Mouse (Mus musculus) heart, postnatal 36 days (tissue): Measurements from ENCODE around the gene Junb. TPM values are rescaled to one million over a fixed set of nuclear protein-coding genes. Genes with fewer than 3 reads are reported as not detected.

Source experiments
- microRNA-seq, 2 experiments: library from miRNA; unstranded; fragments of <30 nt; microRNA quantifications; one replicate each; pipeline ENCODE4 v1.2.0; 2021; ENCODE audit warnings: borderline number of aligned reads in 2 of 2
- total RNA-seq, 2 experiments: library from RNA; stranded (reverse); gene quantifications; 2 replicates each; pipeline ENCODE4 v1.2.3; 2021

Junb gene
- total RNA-seq, 2 experiments from 2014 or later, result 14.9 to 26.9 TPM

Small RNA genes within 50 kb of the gene (microRNA-seq; reads per million reads assigned to microRNA genes)
- 0 reads per million in 2 experiments for gene Gm24197

Other genes with a start within 250 kb of the Junb start
- gene Nfix, start 178.4 kb downstream of the Junb start, total RNA-seq, result 100 to 1,000 TPM; 279 to 296 TPM
- 1 to 10 TPM; 9.3 to 9.9 TPM for gene Dand5, start 155.9 kb downstream of the Junb start, total RNA-seq
- 10 to 100 TPM; 28.5 to 29.5 TPM for gene Gadd45gip1, start 147.2 kb downstream of the Junb start, total RNA-seq
- 10 to 100 TPM; 84.0 to 87.4 TPM for gene Rad23a, start 138.1 kb downstream of the Junb start, total RNA-seq
- 100 to 1,000 TPM; 337 to 380 TPM for gene Calr, start 131.8 kb downstream of the Junb start, total RNA-seq
- gene Farsa, start 121.7 kb downstream of the Junb start, total RNA-seq, result 10 to 100 TPM; 23.1 TPM
- gene Syce2, start 106.6 kb downstream of the Junb start, total RNA-seq, result 1 to 10 TPM; 3.8 to 4.1 TPM
- 10 to 100 TPM; 71.3 to 77.2 TPM for gene Gcdh, start 84.8 kb downstream of the Junb start, total RNA-seq
- not detected for gene Klf1, start 76.8 kb downstream of the Junb start, total RNA-seq
- gene Dnase2a, start 70.2 kb downstream of the Junb start, total RNA-seq, result 10 to 100 TPM in 1 of 2 experiments, 1 to 10 TPM in 1; 7.3 to 11.7 TPM
- gene Mast1, start 41.4 kb downstream of the Junb start, total RNA-seq, result under 1 TPM; 0.11 to 0.14 TPM
- not detected for gene Rtbdn, start 31.7 kb downstream of the Junb start, total RNA-seq
- gene Gm49661, start 9.3 kb downstream of the Junb start, total RNA-seq, result 1 to 10 TPM in 1 of 2 experiments, not detected in 1; 1.0 TPM
- 100 to 1,000 TPM; 633 to 676 TPM for gene Prdx2, start 9.1 kb downstream of the Junb start, total RNA-seq
- gene Rnaseh2a, start 9.0 kb downstream of the Junb start, total RNA-seq, result 10 to 100 TPM; 48.6 to 56.7 TPM
- gene Hook2, start 11.9 kb upstream of the Junb start, total RNA-seq, result 1 to 10 TPM; 2.7 to 2.9 TPM
- not detected for gene Best2, start 35.8 kb upstream of the Junb start, total RNA-seq
- gene Asna1, start 46.6 kb upstream of the Junb start, total RNA-seq, result 10 to 100 TPM; 66.2 to 69.8 TPM
- gene Trir, start 48.1 kb upstream of the Junb start, total RNA-seq, result 10 to 100 TPM; 80.7 to 84.2 TPM
- gene Tnpo2, start 58.2 kb upstream of the Junb start, total RNA-seq, result 10 to 100 TPM; 28.1 to 35.1 TPM
- gene Fbxw9, start 81.3 kb upstream of the Junb start, total RNA-seq, result 1 to 10 TPM; 3.4 to 4.3 TPM
- not detected for gene Gm5741, start 89.3 kb upstream of the Junb start, total RNA-seq
- 10 to 100 TPM; 27.0 to 27.4 TPM for gene Dhps, start 93.0 kb upstream of the Junb start, total RNA-seq
- 10 to 100 TPM; 37.4 to 42.2 TPM for gene Wdr83os, start 102.0 kb upstream of the Junb start, total RNA-seq
- gene Wdr83, start 102.6 kb upstream of the Junb start, total RNA-seq, result 10 to 100 TPM; 33.3 to 34.2 TPM
- 10 to 100 TPM; 31.0 to 31.3 TPM for gene Man2b1, start 104.6 kb upstream of the Junb start, total RNA-seq
- gene Zfp791, start 144.4 kb upstream of the Junb start, total RNA-seq, result 1 to 10 TPM; 2.0 to 2.4 TPM
- not detected for gene Cks1brt, start 173.2 kb upstream of the Junb start, total RNA-seq
- not detected for gene Olfr371, start 247.3 kb upstream of the Junb start, total RNA-seq